Mouse (Mus musculus): ENCODE data around the gene Tmem211. TPM values are rescaled to one million over a fixed set of nuclear protein-coding genes. Genes with fewer than 3 reads are reported as not detected.

Tmem211 gene
- polyA plus RNA-seq, 1 experiment from 2014 or later: 0.13 TPM

GRCm38 (mm10) chr5:113283726-113284125, 57.0 kb downstream of the Tmem211 start:
- Histone ChIP-seq H3K27ac (replicated peaks) (no peak overlapping the region), H3K4me3 (no peak overlapping the region), H3K4me2 (replicated peaks) (no peak overlapping the region), H3K36me3 (peaks cover 5% of the 10 kb centered on the region; the same call in 1 of the 2 replicates), H3K4me1 (peaks cover 23% of the 10 kb centered on the region), H3K27me3 (peaks cover 36% of the 10 kb centered on the region), H3K9me3 (no peaks in the 10 kb centered on the region), H3K9ac (replicated peaks) (no peak overlapping the region)
- ATAC-seq (ENCODE audit: low FRiP score, low read depth): no peak
- WGBS: 84% methylated on average over 2 of the region's 2 CpGs

GRCm38 (mm10) chr5:113285541-113285940, 58.8 kb downstream of the Tmem211 start:
- no peak for ATAC-seq (ENCODE audit: low FRiP score, low read depth)

GRCm38 (mm10) chr5:113286048-113286447, 59.3 kb downstream of the Tmem211 start:
- H3K36me3 ChIP-seq: 0 out of 2 replicates have a peak, but pooled peaks cover 3% of the 10 kb centered on the region
- peaks cover 57% of the 10 kb centered on the region for H3K27me3 ChIP-seq
- H3K9ac ChIP-seq (replicated peaks): no peak overlapping the region
- H3K4me2 ChIP-seq (replicated peaks): no peak overlapping the region
- no peak for ATAC-seq (ENCODE audit: low FRiP score, low read depth)
- no peaks in the 10 kb centered on the region for H3K9me3 ChIP-seq
- no peak overlapping the region for H3K4me3 ChIP-seq
- WGBS: 78% methylated on average over 11 of the region's 11 CpGs
- peaks cover 10% of the 10 kb centered on the region for H3K4me1 ChIP-seq
- no peak overlapping the region for H3K27ac ChIP-seq (replicated peaks)

More at GRCm38 (mm10) chr5:113285541-113285940, 58.8 kb downstream of the Tmem211 start:
- Histone ChIP-seq H3K4me3 (no peak overlapping the region), H3K9ac (replicated peaks) (no peak overlapping the region), H3K4me2 (replicated peaks) (no peak overlapping the region), H3K27me3 (peaks cover 52% of the 10 kb centered on the region), H3K27ac (replicated peaks) (no peak overlapping the region), H3K4me1 (peaks cover 13% of the 10 kb centered on the region), H3K36me3 (0 out of 2 replicates have a peak, but pooled peaks cover 3% of the 10 kb centered on the region), H3K9me3 (no peaks in the 10 kb centered on the region)
- WGBS: 62% methylated on average over 16 of the region's 16 CpGs

- H3K27me3 ChIP-seq: peaks cover 63% of the 10 kb centered on the region
- H3K4me1 ChIP-seq: peaks cover 10% of the 10 kb centered on the region
- H3K9me3 ChIP-seq: no peaks in the 10 kb centered on the region
- peak overlapping the region; percentile 54 for H3K4me2 ChIP-seq (replicated peaks)
- H3K27ac ChIP-seq (replicated peaks): no peak overlapping the region
- ATAC-seq (ENCODE audit: low FRiP score, low read depth): no peak
- H3K9ac ChIP-seq (replicated peaks): no peak overlapping the region
- H3K36me3 ChIP-seq: no peaks in the 10 kb centered on the region
- 2% methylated on average over 56 of the region's 60 CpGs for WGBS
- H3K4me3 ChIP-seq: peak overlapping the region; percentile 27
Measured at GRCm38 (mm10) chr5:113286591-113287520, 60.1 kb downstream of the Tmem211 start.

- WGBS: 49% methylated on average over 5 of the region's 5 CpGs
- no peak overlapping the region for H3K4me2 ChIP-seq (replicated peaks)
- no peaks in the 10 kb centered on the region for H3K36me3 ChIP-seq
- no peak for ATAC-seq (ENCODE audit: low FRiP score, low read depth)
- H3K27me3 ChIP-seq: peaks cover 68% of the 10 kb centered on the region
- H3K4me3 ChIP-seq: no peak overlapping the region
- no peaks in the 10 kb centered on the region for H3K9me3 ChIP-seq
- H3K4me1 ChIP-seq: peaks cover 18% of the 10 kb centered on the region
- no peak overlapping the region for H3K9ac ChIP-seq (replicated peaks)
- no peak overlapping the region for H3K27ac ChIP-seq (replicated peaks)
Measured at GRCm38 (mm10) chr5:113287762-113288161, 61.1 kb downstream of the Tmem211 start.

- Histone ChIP-seq H3K4me3 (no peak overlapping the region), H3K4me1 (peaks cover 20% of the 10 kb centered on the region), H3K36me3 (no peaks in the 10 kb centered on the region), H3K27me3 (peaks cover 70% of the 10 kb centered on the region), H3K9ac (replicated peaks) (no peak overlapping the region), H3K27ac (replicated peaks) (no peak overlapping the region), H3K4me2 (replicated peaks) (no peak overlapping the region), H3K9me3 (no peaks in the 10 kb centered on the region)
- ATAC-seq (ENCODE audit: low FRiP score, low read depth): no peak
- 46% methylated on average over 13 of the region's 13 CpGs for WGBS
Measured at GRCm38 (mm10) chr5:113288490-113288889, 61.8 kb downstream of the Tmem211 start.

Other genes with a start within 250 kb of the Tmem211 start
- 10.4 and 10.6 TPM in 2 replicates for gene Grk3, start 211.1 kb upstream of the Tmem211 start, polyA plus RNA-seq (2016; fragmentation: Nextera tagmentation; extraction: Ambion mirVana)
- gene Crybb2, start 156.8 kb upstream of the Tmem211 start, polyA plus RNA-seq (2016; fragmentation: Nextera tagmentation; extraction: Ambion mirVana): not detected in 2 replicates
- 0.24 TPM in 1 of 2 replicates, not detected in the other for gene Crybb3, start 145.3 kb upstream of the Tmem211 start, polyA plus RNA-seq (2016; fragmentation: Nextera tagmentation; extraction: Ambion mirVana)
- 2.9 and 3.1 TPM in 2 replicates for gene 2900026A02Rik, start 5.7 kb upstream of the Tmem211 start, polyA plus RNA-seq (2016; fragmentation: Nextera tagmentation; extraction: Ambion mirVana)
- gene Sgsm1, start 83.9 kb downstream of the Tmem211 start, polyA plus RNA-seq (2016; fragmentation: Nextera tagmentation; extraction: Ambion mirVana): 16.1 and 19.5 TPM in 2 replicates
- gene Aym1, start 130.4 kb downstream of the Tmem211 start, polyA plus RNA-seq (2016; fragmentation: Nextera tagmentation; extraction: Ambion mirVana): not detected in 2 replicates

Measured in midbrain, embryonic 12.5 days (tissue).